Mouse (Mus musculus): ENCODE results near the gene Atrnl1. TPM values are rescaled to one million over a fixed set of nuclear protein-coding genes. Genes with fewer than 3 reads are reported as not detected.
"Not testable (repeated sequence)": the region's sequence is repeated elsewhere in the genome, so short reads cannot be mapped to it uniquely, and the experiment has no call there.

Gene Atrnl1
- total RNA-seq, 2 experiments from 2014 or later: 25.3 to 33.2 TPM

DNA sequence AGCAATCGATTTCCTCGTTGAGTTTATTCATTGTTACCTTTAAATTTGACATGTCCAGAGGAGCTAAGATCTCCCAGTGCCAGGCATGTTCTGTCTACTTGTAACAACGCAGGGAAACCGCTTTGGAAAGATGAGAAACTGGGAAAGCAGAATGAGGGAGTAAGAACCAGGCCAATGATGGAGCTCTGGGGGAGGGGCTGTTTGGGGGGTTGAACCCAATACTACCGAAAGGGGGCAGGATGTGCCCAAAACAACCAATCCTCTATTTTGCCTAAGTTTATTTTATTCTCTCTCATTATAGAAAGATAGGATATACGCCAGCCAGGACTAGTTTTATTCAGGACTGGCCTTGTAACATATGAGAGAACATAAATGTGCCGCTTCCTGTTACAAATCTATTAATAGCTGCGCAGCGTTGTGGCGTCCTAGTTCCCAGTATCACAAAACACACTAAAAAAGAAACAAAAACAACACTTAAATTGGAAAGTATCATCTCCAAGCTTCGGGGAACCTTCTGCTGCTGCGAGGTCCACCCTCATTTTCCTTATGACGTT is 359.6 kb downstream of the Atrnl1 start:
- no peak for DNase-seq

GRCm38 (mm10) chr19:57975201-57975600 is 364.4 kb downstream of the Atrnl1 start:
- no peak for DNase-seq

DNA sequence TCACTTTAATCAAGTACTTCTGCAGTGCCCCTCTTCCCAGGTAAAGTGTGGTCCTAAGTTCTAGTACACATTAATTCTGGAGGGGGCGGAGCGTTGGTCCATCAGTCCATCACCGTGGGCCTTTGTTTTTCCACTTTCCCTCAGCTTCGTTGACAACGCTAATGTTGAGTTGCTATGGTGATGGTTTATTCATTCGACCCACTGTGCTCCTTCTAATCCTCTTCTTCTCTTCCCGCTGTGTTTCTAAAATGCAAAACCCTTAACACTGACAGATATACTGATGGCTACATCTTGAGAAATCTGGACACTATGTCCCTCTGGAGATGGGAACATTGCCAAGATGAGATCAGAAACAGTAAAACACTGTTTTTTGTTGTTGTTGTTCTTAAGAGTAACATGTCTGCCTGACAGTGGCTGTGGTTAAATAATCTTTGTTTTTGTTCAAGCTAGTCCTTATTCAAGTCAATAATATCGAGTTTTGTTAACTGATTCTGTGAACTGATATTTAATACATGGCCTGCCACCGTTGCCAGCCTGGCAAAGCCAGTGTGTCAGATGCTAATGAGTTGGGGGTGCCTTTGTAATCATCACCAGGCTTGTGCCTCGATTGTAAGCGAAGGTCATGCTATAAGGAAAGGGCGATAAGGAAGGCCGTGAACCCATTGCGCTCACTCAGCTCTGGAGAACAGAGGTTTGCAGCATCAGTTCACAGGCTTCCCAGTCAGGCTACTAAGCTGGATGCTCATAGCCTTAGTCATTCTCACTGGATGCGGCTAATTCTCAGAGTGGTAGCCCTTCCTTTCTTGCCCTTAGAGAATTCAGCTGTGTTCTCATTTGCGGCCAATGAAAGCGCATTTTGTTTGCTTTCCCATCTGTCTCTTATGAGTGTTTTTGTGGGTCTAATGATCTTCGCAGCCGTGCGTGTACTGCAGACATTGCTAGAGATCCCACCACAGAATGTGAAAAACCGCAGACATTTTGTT is 375.4 kb downstream of the Atrnl1 start:
- no peak for DNase-seq

DNA sequence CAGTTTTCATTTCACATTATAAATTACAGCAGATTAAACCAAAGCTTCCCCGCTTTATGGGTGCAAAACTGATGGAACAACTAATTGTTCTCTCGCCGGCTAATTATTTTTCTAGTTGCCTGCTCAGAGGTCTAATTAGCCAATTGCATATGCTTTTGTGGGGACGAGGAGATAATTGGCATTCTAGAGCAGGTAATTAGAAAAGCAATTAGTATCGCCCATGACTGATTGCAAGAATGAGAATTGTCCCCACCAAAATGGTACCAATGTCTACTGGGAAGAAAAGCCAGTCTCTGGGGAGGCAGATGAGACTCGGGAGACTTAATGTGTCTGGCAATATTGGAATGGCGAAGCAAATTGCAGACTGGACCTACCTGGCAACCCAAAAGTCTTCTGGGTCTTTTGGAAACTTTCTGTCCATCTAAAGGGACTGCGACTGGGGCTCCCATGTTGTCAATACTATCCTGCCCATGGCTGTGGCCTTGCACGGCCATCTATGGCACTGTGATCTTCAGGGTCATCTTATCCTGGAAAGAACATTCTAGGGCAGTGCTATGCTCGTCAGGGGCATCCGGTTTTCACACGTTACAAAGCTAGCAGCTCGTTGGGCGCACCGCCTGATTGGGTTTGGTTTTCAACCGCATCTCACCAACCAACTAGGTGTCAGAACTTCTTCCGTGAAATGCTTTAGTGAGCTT is 377.0 kb downstream of the Atrnl1 start:
- DNase-seq: no peak

- no peak for DNase-seq
Observed at GRCm38 (mm10) chr19:57988559-57989093, 377.8 kb downstream of the Atrnl1 start.

- no peak for DNase-seq
Observed at GRCm38 (mm10) chr19:57991099-57991760, 380.4 kb downstream of the Atrnl1 start.

- DNase-seq: not testable (repeated sequence)
Observed at GRCm38 (mm10) chr19:57994174-57994833, 383.5 kb downstream of the Atrnl1 start.

DNA sequence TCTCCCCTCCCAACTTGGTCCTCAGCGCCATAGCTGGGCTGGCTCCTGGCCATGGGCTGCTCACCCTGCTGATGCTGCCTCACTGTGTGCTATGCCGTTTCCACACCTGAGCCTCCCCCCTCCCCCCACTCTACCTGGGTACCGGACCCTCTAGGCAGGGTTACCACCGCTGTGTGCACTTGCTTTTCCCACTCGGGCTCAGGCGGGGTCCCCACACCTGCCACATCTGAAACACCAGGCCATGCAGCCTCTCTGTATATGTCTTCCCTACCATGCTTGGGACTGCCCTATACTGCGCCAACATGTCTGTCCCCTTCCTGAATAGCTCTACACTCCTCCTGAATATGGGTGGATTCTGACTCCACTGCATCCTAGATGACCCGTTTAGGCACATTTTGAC is 384.2 kb downstream of the Atrnl1 start:
- no peak for DNase-seq

DNA sequence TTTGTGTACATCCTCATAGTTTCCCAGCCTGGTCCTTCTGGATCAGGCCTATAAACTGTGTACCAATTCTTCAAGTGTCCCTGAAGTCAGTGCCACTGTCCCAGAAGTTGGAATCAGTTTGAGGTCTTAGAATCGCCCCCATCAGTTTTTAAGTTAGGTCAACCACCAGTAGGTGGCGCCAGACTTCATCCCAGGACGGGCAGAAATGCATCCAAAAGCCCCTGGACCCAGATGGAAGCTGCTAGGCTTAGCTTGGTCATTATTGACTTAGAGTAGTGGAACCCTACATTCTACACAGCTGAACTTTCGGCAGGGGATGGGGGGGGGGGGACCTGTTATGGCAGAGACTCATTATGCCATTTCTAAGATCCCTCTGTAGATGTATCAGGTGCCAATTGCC is 387.1 kb downstream of the Atrnl1 start:
- DNase-seq: peak; percentile 56

- no peak for DNase-seq
Observed at GRCm38 (mm10) chr19:58011636-58012035, 400.8 kb downstream of the Atrnl1 start.

- DNase-seq: no peak
Observed at GRCm38 (mm10) chr19:58015741-58016140, 404.9 kb downstream of the Atrnl1 start.

DNA sequence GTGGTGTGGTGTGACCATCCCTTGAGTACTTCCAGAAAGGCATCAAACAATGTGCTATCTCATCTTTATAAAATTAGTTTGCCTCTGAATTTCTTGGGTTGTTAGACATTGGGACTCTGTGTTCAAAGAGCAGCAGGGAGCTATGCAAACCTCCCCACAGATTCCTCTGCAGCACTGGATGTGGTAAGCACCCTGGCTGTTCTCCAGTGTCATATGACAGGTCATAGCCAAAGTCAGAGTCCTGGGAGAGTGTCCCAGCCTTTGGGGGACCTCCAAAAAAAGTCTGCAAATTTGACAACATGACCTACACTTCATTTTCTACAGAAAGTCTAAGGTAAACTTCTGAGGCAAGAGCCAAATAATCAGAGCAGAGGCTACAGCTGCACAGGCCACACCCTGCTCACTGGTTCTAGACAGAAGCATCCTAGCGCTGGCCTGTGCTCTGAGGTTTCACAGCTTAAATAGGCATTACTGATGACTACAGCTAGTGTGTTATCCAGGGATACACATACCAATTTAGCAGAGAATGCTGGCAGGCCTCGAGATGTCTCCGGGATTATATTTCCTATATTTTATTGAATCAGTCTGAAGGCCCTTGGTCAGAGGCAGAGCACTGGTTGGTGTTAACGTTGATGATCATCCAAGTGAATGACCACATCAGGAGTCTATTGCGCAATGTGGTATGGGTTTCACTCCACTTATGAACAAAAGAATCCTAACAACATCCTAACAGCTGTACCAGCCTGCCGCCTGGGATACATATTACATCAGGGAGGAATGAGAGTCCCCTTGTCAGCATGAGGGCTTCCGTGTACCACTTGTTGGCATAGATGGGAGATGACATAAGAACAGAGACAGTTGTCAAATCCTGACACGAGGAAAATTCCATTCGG is 406.0 kb downstream of the Atrnl1 start:
- DNase-seq: peak; percentile 58

- DNase-seq: no peak
Observed at GRCm38 (mm10) chr19:58017468-58017867, 406.6 kb downstream of the Atrnl1 start.

DNA sequence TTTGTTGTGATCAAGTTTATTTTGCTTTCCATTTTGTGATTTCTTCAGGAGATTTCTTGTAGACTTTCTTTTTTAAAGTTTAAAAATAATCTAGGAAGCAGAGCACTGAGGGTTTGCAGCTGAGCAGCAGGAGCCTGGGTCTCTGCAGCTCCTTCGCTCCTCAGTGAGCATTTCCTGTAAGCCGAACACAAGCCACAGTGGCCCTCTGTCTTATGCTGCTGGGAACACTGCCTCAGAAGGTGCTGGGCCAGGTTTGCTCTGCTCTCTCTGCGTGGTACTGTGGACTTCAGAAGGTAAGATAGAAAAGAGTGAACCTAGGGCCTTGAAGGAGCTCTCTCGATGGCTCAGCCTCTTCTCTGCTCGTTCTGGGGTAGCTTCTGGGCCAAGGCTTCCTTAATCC is 407.9 kb downstream of the Atrnl1 start:
- DNase-seq: no peak

DNA sequence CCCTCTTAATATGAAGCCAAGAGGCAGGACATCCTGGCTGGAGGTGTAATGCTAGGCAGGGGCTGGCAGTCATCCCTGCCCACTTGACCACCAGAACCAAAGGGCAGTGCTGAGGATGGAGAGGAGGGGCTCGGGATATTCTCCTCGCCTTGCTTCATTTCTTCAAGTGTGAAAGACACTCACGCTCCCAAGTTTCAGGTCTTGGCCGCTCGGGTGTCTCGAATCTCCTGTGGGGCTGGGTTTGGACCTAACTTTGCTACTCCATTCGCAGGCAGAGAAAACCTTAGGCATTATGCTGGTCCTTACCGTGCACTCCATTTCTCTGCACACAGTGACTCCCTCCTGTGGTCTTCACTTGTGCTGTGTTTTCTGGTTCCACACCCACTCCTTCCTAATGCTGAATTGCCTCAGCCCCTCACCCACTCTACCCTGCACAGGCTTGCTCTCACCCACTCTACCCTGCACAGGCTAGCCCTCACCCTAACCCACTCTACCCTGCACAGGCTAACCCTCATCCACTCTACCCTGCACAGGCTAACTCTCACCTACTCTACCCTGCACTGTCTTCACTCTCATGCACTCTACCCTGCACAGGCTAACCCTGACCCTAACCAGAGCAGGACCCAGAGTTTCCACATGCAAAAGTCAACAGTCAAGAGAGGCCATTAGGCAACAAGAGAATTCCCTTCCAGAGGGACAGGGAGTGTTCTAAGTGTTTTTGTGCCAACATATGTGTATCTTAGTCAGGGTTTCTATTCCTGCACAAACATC is 410.9 kb downstream of the Atrnl1 start:
- DNase-seq: no peak

DNA sequence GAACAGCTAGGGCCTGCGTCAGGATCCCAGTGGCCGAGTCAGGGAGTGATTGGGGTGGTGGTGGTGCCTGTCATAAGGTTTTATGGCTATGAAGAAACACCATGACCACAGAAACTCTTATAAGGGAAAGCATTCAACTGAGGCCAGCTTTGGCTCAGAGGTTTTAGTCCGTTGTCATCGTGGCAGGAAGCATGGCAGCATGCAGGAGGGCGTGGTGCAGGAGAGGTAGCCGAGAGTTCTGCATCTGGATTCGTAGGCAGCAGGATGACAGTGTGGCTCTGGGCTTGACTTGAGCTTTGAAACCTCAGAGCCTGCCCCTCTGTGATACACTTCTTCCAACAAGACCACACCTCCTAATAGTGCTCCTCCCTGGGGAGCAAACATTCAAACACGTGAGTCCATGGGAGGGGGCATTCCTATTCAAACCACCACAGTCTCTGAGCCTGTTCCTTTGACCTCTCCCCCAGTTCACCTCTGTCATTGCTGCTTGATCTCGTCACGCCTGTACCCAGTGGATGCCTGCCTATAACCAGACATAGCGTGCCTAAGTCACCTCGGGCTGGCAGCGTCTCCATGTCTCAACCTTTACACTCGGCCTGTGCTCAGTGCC is 412.5 kb downstream of the Atrnl1 start:
- no peak for DNase-seq

GRCm38 (mm10) chr19:58025053-58025452 is 414.2 kb downstream of the Atrnl1 start:
- no peak for DNase-seq

GRCm38 (mm10) chr19:58029661-58030060 is 418.8 kb downstream of the Atrnl1 start:
- DNase-seq: no peak

GRCm38 (mm10) chr19:58033241-58033640 is 422.4 kb downstream of the Atrnl1 start:
- DNase-seq: no peak

Measured in adrenal gland, postnatal 10 days (tissue).